Mouse (Mus musculus) cerebellum, adult 11 months (tissue): ENCODE measurements around the gene Gm42417.

ENCODE experiments used
- DNase-seq: peaks from one replicate; pipeline ENCODE4 v3.0.0; 2022

Gene Gm42417

GRCm38 (mm10) chr1:36513310-36513709 lies 25.9 kb downstream of the Gm42417 start:
- no peak for DNase-seq

GRCm38 (mm10) chr1:36512966-36513280 lies 26.3 kb downstream of the Gm42417 start:
- no peak for DNase-seq

- DNase-seq: peak; percentile 60
Observed at GRCm38 (mm10) chr1:36512089-36512965, 26.9 kb downstream of the Gm42417 start.

- DNase-seq: peak; percentile 99
Observed at GRCm38 (mm10) chr1:36511289-36512021, 27.8 kb downstream of the Gm42417 start, which contains the start of gene Cnnm3. Gene Cnnm3 (plus strand): TSS chr1:36511867.

GRCm38 (mm10) chr1:36508238-36508637 lies 31.0 kb downstream of the Gm42417 start:
- DNase-seq: no peak

GRCm38 (mm10) chr1:36501261-36501660 lies 38.0 kb downstream of the Gm42417 start:
- peak; percentile 80 for DNase-seq

- no peak for DNase-seq
Observed at GRCm38 (mm10) chr1:36497312-36497711, 41.9 kb downstream of the Gm42417 start.

- no peak for DNase-seq
Observed at GRCm38 (mm10) chr1:36496719-36497118, 42.5 kb downstream of the Gm42417 start.

GRCm38 (mm10) chr1:36493299-36493698 lies 45.9 kb downstream of the Gm42417 start:
- no peak for DNase-seq

- peak; percentile 86 for DNase-seq
Observed at GRCm38 (mm10) chr1:36492416-36493139, 46.7 kb downstream of the Gm42417 start.

GRCm38 (mm10) chr1:36489661-36490060 lies 49.6 kb downstream of the Gm42417 start:
- no peak for DNase-seq

GRCm38 (mm10) chr1:36487111-36487510 lies 52.1 kb downstream of the Gm42417 start:
- DNase-seq: no peak

- DNase-seq: no peak
Observed at GRCm38 (mm10) chr1:36485080-36485479, 54.1 kb downstream of the Gm42417 start.

- no peak for DNase-seq
Observed at GRCm38 (mm10) chr1:36483825-36484224, 55.4 kb downstream of the Gm42417 start.
